Mouse (Mus musculus) heart, embryonic 11.5 days (tissue): ENCODE data around the gene Pilrb1. TPM values are rescaled to one million over a fixed set of nuclear protein-coding genes. Genes with fewer than 3 reads are reported as not detected.
A peak's percentile ranks its signal among the peaks of the same experiment; 100 is the strongest.
"Not testable (repeated sequence)": the region's sequence is repeated elsewhere in the genome, so short reads cannot be mapped to it uniquely, and the experiment has no call there.

Experiments used
- ATAC-seq: fragments of 200-750 bp; cut with Nextera tagmentation; replicated peaks from 2 replicates; pipeline ENCODE4 v1.8.0; 2017; ENCODE audit warnings: moderate library complexity; ENCODE audit not compliant: insufficient number of reproducible peaks, low FRiP score, low TSS enrichment
- H3K27ac ChIP-seq: fragments of 300-500 bp; sonication (generic); 2 replicates; pipeline ENCODE4 v1.5.1; 2014; ENCODE audit warnings: mild to moderate bottlenecking, low read depth, low read length
- H3K27me3 ChIP-seq: fragments of 300-500 bp; sonication (generic); 2 replicates; pipeline ENCODE4 v1.6.1; 2014; ENCODE audit warnings: mild to moderate bottlenecking, low read length, mixed read lengths; ENCODE audit not compliant: control insufficient read depth, insufficient read depth
- H3K36me3 ChIP-seq: fragments of 300-500 bp; sonication (generic); 2 replicates; pipeline ENCODE4 v1.6.1; 2014; ENCODE audit warnings: mild to moderate bottlenecking, low read length, moderate library complexity, mixed read lengths; ENCODE audit not compliant: control insufficient read depth, insufficient read depth
- H3K4me1 ChIP-seq: fragments of 300-500 bp; sonication (generic); 2 replicates; pipeline ENCODE4 v1.6.1; 2014; ENCODE audit warnings: low read length; ENCODE audit not compliant: control insufficient read depth, insufficient read depth
- H3K4me2 ChIP-seq: fragments of 300-500 bp; sonication (generic); 2 replicates; pipeline ENCODE4 v1.6.1; 2014; ENCODE audit warnings: mild to moderate bottlenecking, moderate library complexity
- H3K4me3 ChIP-seq: fragments of 300-500 bp; sonication (generic); 2 replicates; pipeline ENCODE4 v1.5.1; 2014; ENCODE audit warnings: low read depth, low read length
- H3K9ac ChIP-seq: fragments of 300-500 bp; sonication (generic); 2 replicates; pipeline ENCODE4 v1.6.1; 2014; ENCODE audit warnings: mild to moderate bottlenecking, low read depth, low read length, moderate library complexity
- H3K9me3 ChIP-seq: fragments of 300-500 bp; sonication (generic); replicated peaks from 2 replicates; pipeline ENCODE4 v1.6.1; 2016; ENCODE audit warnings: low read length; ENCODE audit not compliant: control insufficient read depth
- WGBS: fragments of 180-500 bp; shearing (Covaris S2); extraction: QIAGEN DNeasy Blood & Tissue Kit; methylation state at CpG from one replicate; pipeline ENCODE4 v1.1.7; 2014; ENCODE audit not compliant: insufficient replicate concordance; 5-methylcytosine and 5-hydroxymethylcytosine counted together
- polyA plus RNA-seq: library from polyadenylated mRNA; unstranded; fragments of >200 nt; fragmentation: Nextera tagmentation; extraction: Ambion mirVana; gene quantifications from 2 replicates; pipeline ENCODE4 v1.2.1, GENCODE M21; 2014

Pilrb1 gene
- polyA plus RNA-seq, 1 experiment from 2014 or later = 0.13 TPM

- not testable (repeated sequence) for ATAC-seq, H3K4me1 ChIP-seq, H3K4me2 ChIP-seq, H3K27ac ChIP-seq, H3K9me3 ChIP-seq, H3K4me3 ChIP-seq, H3K36me3 ChIP-seq, H3K27me3 ChIP-seq, H3K9ac ChIP-seq
- WGBS = 42% methylated on average over 2 of the region's 2 CpGs
Observed at GRCm38 (mm10) chr5:137835966-137836520, 21.9 kb downstream of the Pilrb1 start, which contains the start of gene Pilra. Gene Pilra, minus strand, starts transcription at chr5:137836281.

DNA sequence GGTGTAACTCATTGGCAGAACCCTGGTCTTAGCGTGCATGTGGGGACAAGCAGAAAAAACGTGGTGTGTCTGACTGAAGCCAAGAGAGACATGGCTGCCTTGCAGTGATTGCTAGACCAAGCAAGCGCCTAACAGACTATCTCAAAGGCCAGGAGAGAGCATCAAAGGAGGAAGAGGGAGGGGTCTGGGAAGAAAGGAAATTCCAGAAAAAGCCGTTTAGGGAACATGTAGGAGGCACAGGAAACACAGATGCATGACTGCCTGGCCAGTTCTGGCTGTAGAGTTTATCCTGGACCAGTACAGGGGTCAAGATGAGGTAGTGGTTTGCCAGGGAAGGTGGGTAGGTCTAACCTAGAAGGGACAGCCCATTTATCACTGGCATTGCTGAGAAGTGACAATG lies 24.4 kb downstream of the Pilrb1 start:
- Histone ChIP-seq H3K4me3 (no peak overlapping the region), H3K36me3 (no peaks in the 10 kb centered on the region), H3K9me3 (no peaks in the 10 kb centered on the region), H3K4me1 (no peaks in the 10 kb centered on the region), H3K27me3 (no peaks in the 10 kb centered on the region), H3K27ac (no peak overlapping the region), H3K9ac (no peak overlapping the region), H3K4me2 (no peak overlapping the region)
- ATAC-seq = 0 out of 2 replicates have a peak, but pooled peaks have one; percentile 39
- WGBS = 35% methylated on average over 4 of the region's 4 CpGs

DNA sequence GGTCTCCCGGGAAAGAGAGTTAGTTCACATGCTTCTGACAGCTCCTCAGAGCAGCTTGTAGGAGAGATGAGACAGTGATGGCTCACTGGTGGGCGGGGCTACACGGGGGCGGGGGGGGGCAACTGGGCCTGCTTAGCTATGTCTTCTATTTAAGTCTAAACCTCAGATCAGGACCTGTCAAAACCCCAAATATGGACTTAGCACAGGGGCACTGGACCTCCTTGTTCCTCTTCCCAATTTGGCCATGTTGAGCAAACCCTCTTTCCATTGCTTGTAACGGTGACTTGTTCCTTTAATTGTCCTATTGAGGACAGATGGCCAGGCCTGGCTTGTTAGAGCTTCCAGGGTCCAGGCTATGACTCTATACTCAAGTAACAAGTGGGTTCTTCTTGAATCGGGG lies 26.4 kb downstream of the Pilrb1 start:
- H3K4me3 ChIP-seq = no peak overlapping the region
- no peaks in the 10 kb centered on the region for H3K27me3 ChIP-seq
- no peaks in the 10 kb centered on the region for H3K36me3 ChIP-seq
- WGBS = 67% methylated on average over 6 of the region's 6 CpGs
- no peaks in the 10 kb centered on the region for H3K9me3 ChIP-seq
- no peaks in the 10 kb centered on the region for H3K4me1 ChIP-seq
- no peak for ATAC-seq
- no peak overlapping the region for H3K4me2 ChIP-seq
- no peak overlapping the region for H3K27ac ChIP-seq
- H3K9ac ChIP-seq = no peak overlapping the region

GRCm38 (mm10) chr5:137831106-137831505 lies 26.8 kb downstream of the Pilrb1 start:
- Histone ChIP-seq H3K9me3 (no peaks in the 10 kb centered on the region), H3K27ac (no peak overlapping the region), H3K4me3 (no peak overlapping the region), H3K4me2 (no peak overlapping the region), H3K4me1 (no peaks in the 10 kb centered on the region), H3K27me3 (no peaks in the 10 kb centered on the region), H3K9ac (no peak overlapping the region), H3K36me3 (no peaks in the 10 kb centered on the region)
- ATAC-seq = no peak
- 84% methylated on average over 4 of the region's 4 CpGs for WGBS

DNA sequence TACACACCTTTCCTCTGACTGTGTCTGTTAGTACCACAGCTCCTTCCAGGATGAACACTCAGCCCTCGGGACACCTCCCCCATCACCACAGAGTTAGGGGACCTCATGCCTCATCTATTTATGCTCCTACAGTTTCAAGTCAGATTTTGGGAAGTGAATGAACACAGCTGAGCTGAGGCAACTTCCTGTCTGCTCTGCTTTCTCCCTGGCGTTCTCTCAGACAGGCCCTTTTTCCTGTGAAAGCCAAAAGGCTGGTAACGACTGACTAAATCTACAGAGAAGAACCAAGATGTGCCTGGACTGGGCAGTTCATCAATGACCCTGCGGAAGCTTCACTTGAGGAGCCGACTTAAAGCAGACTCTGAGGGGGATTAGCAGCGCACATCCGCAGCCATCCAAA lies 27.7 kb downstream of the Pilrb1 start:
- ATAC-seq = no peak
- H3K4me2 ChIP-seq = no peak overlapping the region
- H3K27ac ChIP-seq = no peak overlapping the region
- H3K27me3 ChIP-seq = no peaks in the 10 kb centered on the region
- H3K4me3 ChIP-seq = no peak overlapping the region
- H3K4me1 ChIP-seq = no peaks in the 10 kb centered on the region
- no peak overlapping the region for H3K9ac ChIP-seq
- WGBS = 79% methylated on average over 7 of the region's 7 CpGs
- H3K9me3 ChIP-seq = no peaks in the 10 kb centered on the region
- no peaks in the 10 kb centered on the region for H3K36me3 ChIP-seq

DNA sequence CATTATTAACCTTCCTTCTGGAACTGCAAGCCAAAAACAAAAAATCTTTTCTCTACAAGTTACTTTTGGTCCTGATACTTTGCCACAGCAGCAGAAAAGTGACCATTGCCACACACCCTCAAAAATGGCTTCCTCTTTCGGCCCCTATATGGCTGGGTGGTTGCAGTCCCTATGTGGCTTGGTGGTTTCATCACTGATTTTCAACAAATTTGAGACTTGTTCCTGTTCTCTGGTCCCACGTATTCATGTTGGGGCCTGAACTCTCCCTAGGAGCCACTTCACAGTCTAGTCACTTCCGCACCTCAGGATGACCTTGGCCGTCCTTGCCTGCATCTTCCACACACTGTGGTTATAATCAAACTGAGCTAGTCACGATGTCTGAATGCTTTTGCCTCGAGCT lies 29.2 kb downstream of the Pilrb1 start:
- Histone ChIP-seq H3K36me3 (no peaks in the 10 kb centered on the region), H3K4me2 (no peak overlapping the region), H3K9me3 (no peaks in the 10 kb centered on the region), H3K9ac (no peak overlapping the region), H3K4me1 (no peaks in the 10 kb centered on the region), H3K27ac (no peak overlapping the region), H3K27me3 (no peaks in the 10 kb centered on the region), H3K4me3 (no peak overlapping the region)
- 78% methylated on average over 6 of the region's 6 CpGs for WGBS
- no peak for ATAC-seq

DNA sequence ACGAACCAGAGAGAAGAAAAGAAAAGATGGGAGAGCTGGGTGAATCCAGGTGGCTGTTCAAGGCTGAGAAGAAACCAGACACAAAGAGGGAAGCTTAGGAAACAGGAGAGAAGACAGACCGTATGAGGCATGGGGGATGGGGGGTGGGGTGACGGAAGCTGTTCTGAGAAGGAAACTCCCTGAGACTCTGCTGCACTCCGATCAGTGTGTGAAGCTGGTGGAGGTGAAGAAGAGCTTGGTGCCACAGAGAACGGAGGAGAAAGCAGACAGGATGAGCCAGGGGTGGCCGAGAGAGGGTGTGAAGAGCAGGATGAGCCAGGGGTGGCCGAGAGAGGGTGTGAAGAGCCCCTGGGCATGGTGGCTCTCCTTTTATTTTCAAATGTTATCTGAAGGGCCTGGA lies 31.5 kb downstream of the Pilrb1 start:
- WGBS = 30% methylated on average over 7 of the region's 7 CpGs
- ATAC-seq = no peak
- no peak overlapping the region for H3K4me2 ChIP-seq

DNA sequence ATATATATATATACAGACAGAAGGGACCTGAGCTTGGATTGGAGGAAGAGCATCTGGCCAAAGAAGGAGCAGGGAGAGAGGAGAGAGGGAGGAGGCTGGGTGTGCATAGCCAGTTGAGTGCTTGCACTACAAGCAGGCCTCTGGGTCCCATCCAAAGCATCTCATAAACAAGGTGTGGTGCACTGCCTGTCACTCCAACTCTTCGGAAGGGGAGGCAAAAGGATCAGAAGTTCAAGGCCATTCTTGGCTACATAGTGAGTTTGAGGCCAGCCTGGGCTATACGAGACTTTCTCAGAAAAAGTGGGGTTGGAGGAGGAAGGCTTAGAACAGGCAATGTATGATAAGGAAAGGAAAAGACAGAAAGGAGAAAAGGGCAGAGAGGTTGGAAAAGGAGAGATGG lies 31.9 kb downstream of the Pilrb1 start:
- Histone ChIP-seq H3K27ac (no peak overlapping the region), H3K4me3 (no peak overlapping the region), H3K36me3 (no peaks in the 10 kb centered on the region), H3K9me3 (no peaks in the 10 kb centered on the region), H3K27me3 (no peaks in the 10 kb centered on the region), H3K4me1 (no peaks in the 10 kb centered on the region), H3K9ac (no peak overlapping the region), H3K4me2 (no peak overlapping the region)
- WGBS = 78% methylated on average over 2 of the region's 2 CpGs
- no peak for ATAC-seq

More for the DNA sequence above, 31.5 kb downstream of the Pilrb1 start:
- Histone ChIP-seq H3K27ac (no peak overlapping the region), H3K27me3 (no peaks in the 10 kb centered on the region), H3K4me3 (no peak overlapping the region), H3K4me1 (no peaks in the 10 kb centered on the region), H3K36me3 (no peaks in the 10 kb centered on the region), H3K9me3 (no peaks in the 10 kb centered on the region), H3K9ac (no peak overlapping the region)

DNA sequence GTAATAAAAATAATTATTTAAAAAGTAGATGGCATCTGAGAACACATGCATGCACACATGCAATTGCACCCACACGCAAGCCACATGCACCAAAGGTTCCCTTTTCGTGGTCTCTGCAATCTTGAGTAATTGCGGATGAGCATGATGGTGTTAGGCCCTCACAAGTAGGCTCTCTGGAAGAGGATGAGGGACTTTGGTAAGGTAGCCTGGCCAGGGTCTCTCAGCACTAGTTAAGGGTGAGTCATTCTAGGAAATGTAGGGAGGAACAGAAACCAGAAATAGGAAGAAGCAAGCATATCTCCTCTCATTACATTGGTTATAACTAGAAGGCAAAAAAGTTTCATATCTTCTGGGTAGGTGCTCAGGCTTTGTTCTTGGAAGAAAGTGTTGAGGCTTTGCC lies 32.9 kb downstream of the Pilrb1 start:
- no peak overlapping the region for H3K9ac ChIP-seq
- WGBS = 82% methylated on average over 3 of the region's 3 CpGs
- H3K27me3 ChIP-seq = no peaks in the 10 kb centered on the region
- no peak overlapping the region for H3K4me3 ChIP-seq
- no peak overlapping the region for H3K27ac ChIP-seq
- no peaks in the 10 kb centered on the region for H3K36me3 ChIP-seq
- H3K4me1 ChIP-seq = no peaks in the 10 kb centered on the region
- no peaks in the 10 kb centered on the region for H3K9me3 ChIP-seq
- no peak overlapping the region for H3K4me2 ChIP-seq
- ATAC-seq = no peak
